Mouse (Mus musculus) mesoderm, embryonic 11.5 days (tissue): ENCODE results near the gene Fh1.
A peak's percentile ranks its signal among the peaks of the same experiment; 100 is the strongest.

ENCODE experiments used
- DNase-seq: peaks from one replicate; pipeline ENCODE4 v3.0.0-alpha.2; 2012; ENCODE audit warnings: low read depth, low spot score

The Fh1 gene

GRCm38 (mm10) chr1:175625257-175625879 lies at the start of gene Fh1:
Gene Fh1, minus strand, starts transcription at chr1:175625635.
- peak; percentile 98 for DNase-seq

GRCm38 (mm10) chr1:175675116-175675515 lies 49.7 kb upstream of the Fh1 start:
- no peak for DNase-seq

GRCm38 (mm10) chr1:175673563-175674325 lies 48.3 kb upstream of the Fh1 start:
- no peak for DNase-seq

- no peak for DNase-seq
Observed at GRCm38 (mm10) chr1:175671626-175672025, 46.2 kb upstream of the Fh1 start.

- no peak for DNase-seq
Observed at GRCm38 (mm10) chr1:175670042-175670441, 44.6 kb upstream of the Fh1 start.

- no peak for DNase-seq
Observed at GRCm38 (mm10) chr1:175669456-175669855, 44.0 kb upstream of the Fh1 start.

- peak; percentile 54 for DNase-seq
Observed at GRCm38 (mm10) chr1:175668666-175669405, 43.4 kb upstream of the Fh1 start.

GRCm38 (mm10) chr1:175659900-175660299 lies 34.5 kb upstream of the Fh1 start:
- no peak for DNase-seq

GRCm38 (mm10) chr1:175648615-175649014 lies 23.2 kb upstream of the Fh1 start:
- DNase-seq: no peak

- DNase-seq: no peak
Observed at GRCm38 (mm10) chr1:175646952-175647351, 21.5 kb upstream of the Fh1 start.

GRCm38 (mm10) chr1:175643496-175644265 lies 18.2 kb upstream of the Fh1 start:
- DNase-seq: no peak

GRCm38 (mm10) chr1:175640435-175641150 lies 15.2 kb upstream of the Fh1 start:
- DNase-seq: no peak

GRCm38 (mm10) chr1:175639072-175639471 lies 13.6 kb upstream of the Fh1 start:
- no peak for DNase-seq

- DNase-seq: no peak
Observed at GRCm38 (mm10) chr1:175637677-175638076, 12.2 kb upstream of the Fh1 start.

- DNase-seq: no peak
Observed at GRCm38 (mm10) chr1:175632470-175632869, 7.0 kb upstream of the Fh1 start.

GRCm38 (mm10) chr1:175631721-175632221 lies 6.3 kb upstream of the Fh1 start:
- no peak for DNase-seq

GRCm38 (mm10) chr1:175631080-175631479 lies 5.6 kb upstream of the Fh1 start:
- no peak for DNase-seq

- no peak for DNase-seq
Observed at GRCm38 (mm10) chr1:175630345-175630744, 4.9 kb upstream of the Fh1 start.

GRCm38 (mm10) chr1:175629248-175629647 lies 3.8 kb upstream of the Fh1 start:
- no peak for DNase-seq

- DNase-seq: peak; percentile 30
Observed at GRCm38 (mm10) chr1:175625990-175626692, 706 bp upstream of the Fh1 start.
